In the genomic region with DNA sequence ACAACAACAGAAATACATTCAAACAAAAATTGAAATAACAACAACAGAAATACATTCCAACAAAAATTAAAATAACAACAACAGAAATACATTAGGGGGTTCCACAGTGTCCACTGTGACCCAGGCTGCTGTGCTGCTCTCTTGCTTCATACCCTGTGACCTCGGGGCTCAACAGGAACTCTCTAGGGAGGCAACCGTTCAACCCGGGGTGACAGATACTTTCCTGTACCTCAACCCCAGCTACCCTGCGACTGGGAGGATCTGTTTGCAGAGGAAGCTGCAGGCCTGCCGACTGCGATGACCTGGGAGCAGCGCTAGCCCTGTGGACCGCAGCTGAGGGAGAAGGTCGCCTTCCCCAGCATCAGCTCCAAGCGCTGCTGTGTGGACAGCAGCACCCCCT, we compare ENCODE assay signal across 19 mouse cellular contexts. TPM values are rescaled to one million over a fixed set of nuclear protein-coding genes. Genes with fewer than 3 reads are reported as not detected.
DNase-seq lines count a peak whose midpoint lies in the region; ATAC-seq and TF ChIP-seq lines count a peak whose summit lies in the region.
"Had no signal": no experiment of that assay in that cellular context is flagged by ENCODE, and none has a peak within 500 bp of the region (broad histone marks: within the 10 kb centered on the region; RNA-seq: fewer than 3 reads in every experiment).

No protein-coding gene starts in this region.

- H3K36me3 ChIP-seq in liver, embryonic 11.5 days (ENCODE audit: control insufficient read depth, insufficient read depth, low read length): no peaks in the 10 kb centered on the region
- H3K36me3 ChIP-seq in midbrain, postnatal 0 days (ENCODE audit: insufficient read depth, low read length): peaks cover 4% of the 10 kb centered on the region; the same call in 1 of the 2 replicates
- H3K36me3 ChIP-seq in midbrain, embryonic 15.5 days (replicated peaks): no peaks in the 10 kb centered on the region
- H3K36me3 ChIP-seq: embryonic facial prominence, embryonic 12.5 days; forebrain, embryonic 12.5 days; heart, embryonic 12.5 days; hindbrain, embryonic 10.5 days had no signal

- no peaks in the 10 kb centered on the region for H3K9me3 ChIP-seq in liver, embryonic 11.5 days (ENCODE audit: control insufficient read depth, low read length)
- H3K9me3 ChIP-seq in midbrain, postnatal 0 days (ENCODE audit: low read length): no peaks in the 10 kb centered on the region
- H3K9me3 ChIP-seq in midbrain, embryonic 15.5 days: no peaks in the 10 kb centered on the region
- H3K9me3 ChIP-seq: embryonic facial prominence, embryonic 12.5 days; forebrain, embryonic 12.5 days; hindbrain, embryonic 10.5 days had no signal

- DNase-seq in liver: peak; percentile 35
- no peak for DNase-seq in liver, embryonic 11.5 days (ENCODE audit: low spot score)
- DNase-seq in spleen, postnatal 10 days (ENCODE audit: low spot score in 2 of 2): no peak
- DNase-seq in midbrain, postnatal 0 days (ENCODE audit: low spot score): no peak
- DNase-seq: adrenal gland, adult 2 months; adrenal gland, postnatal 25 days; cerebellum, adult 18-20 months; cerebellum, adult 9-11 months; cerebellum, postnatal 36 days; forebrain, postnatal 0 days; gastrocnemius, postnatal 14 days had no signal

- no peak overlapping the region for H3K4me2 ChIP-seq in liver, embryonic 11.5 days
- no peak overlapping the region for H3K4me2 ChIP-seq in midbrain, postnatal 0 days (ENCODE audit: low read depth, low read length, poor library complexity, severe bottlenecking)
- H3K4me2 ChIP-seq in midbrain, embryonic 15.5 days: no peak overlapping the region
- H3K4me2 ChIP-seq: embryonic facial prominence, embryonic 12.5 days; forebrain, embryonic 12.5 days; heart, embryonic 12.5 days; hindbrain, embryonic 14.5 days had no signal

- H3K4me3 ChIP-seq in liver, embryonic 11.5 days (ENCODE audit: low read depth, low read length): no peak overlapping the region
- H3K4me3 ChIP-seq in midbrain, postnatal 0 days (ENCODE audit: low read depth, low read length): no peak overlapping the region
- H3K4me3 ChIP-seq in midbrain, embryonic 15.5 days: no peak overlapping the region
- H3K4me3 ChIP-seq: embryonic facial prominence, embryonic 12.5 days; forebrain, embryonic 12.5 days; heart, embryonic 12.5 days; hindbrain, embryonic 10.5 days had no signal

- 46% methylated on average over 10 of the region's 10 CpGs for WGBS in liver, embryonic 11.5 days
- 73% methylated on average over 10 of the region's 10 CpGs for WGBS in midbrain, postnatal 0 days
- 79% methylated on average over 10 of the region's 10 CpGs for WGBS in midbrain, embryonic 15.5 days

- H3K4me1 ChIP-seq in liver, embryonic 11.5 days (replicated peaks; ENCODE audit: control insufficient read depth, insufficient read depth, low read length): peaks cover 12% of the 10 kb centered on the region
- no peaks in the 10 kb centered on the region for H3K4me1 ChIP-seq in midbrain, postnatal 0 days (ENCODE audit: insufficient read depth, low read length)
- peaks cover 7% of the 10 kb centered on the region for H3K4me1 ChIP-seq in midbrain, embryonic 15.5 days

- ATAC-seq in liver, embryonic 11.5 days (replicated peaks; ENCODE audit: low FRiP score): no peak
- ATAC-seq in granulocyte monocyte progenitor cell, adult 5-6 weeks (replicated peaks; ENCODE audit: poor library complexity, severe bottlenecking): peak; percentile 93
- peak; percentile 33 for ATAC-seq in megakaryocyte, adult 5-6 weeks (ENCODE audit: poor library complexity, severe bottlenecking)
- no peak for ATAC-seq in midbrain, postnatal 0 days (ENCODE audit: low FRiP score)
- ATAC-seq in midbrain, embryonic 15.5 days (replicated peaks): no peak
- ATAC-seq: forebrain, postnatal 0 days had no signal

- H3K27me3 ChIP-seq in liver, embryonic 11.5 days (replicated peaks; ENCODE audit: control insufficient read depth, insufficient read depth, low read length): no peaks in the 10 kb centered on the region
- H3K27me3 ChIP-seq in midbrain, postnatal 0 days (ENCODE audit: insufficient read depth, low read length): no peaks in the 10 kb centered on the region
- H3K27me3 ChIP-seq in midbrain, embryonic 15.5 days (replicated peaks): no peaks in the 10 kb centered on the region
- H3K27me3 ChIP-seq: embryonic facial prominence, embryonic 12.5 days; forebrain, embryonic 12.5 days; heart, embryonic 12.5 days had no signal

- no peak overlapping the region for H3K9ac ChIP-seq in liver, embryonic 11.5 days (ENCODE audit: low read depth, low read length)
- no peak overlapping the region for H3K9ac ChIP-seq in midbrain, postnatal 0 days (replicated peaks; ENCODE audit: low read length, poor library complexity, severe bottlenecking)
- H3K9ac ChIP-seq in midbrain, embryonic 15.5 days: no peak overlapping the region
- H3K9ac ChIP-seq: embryonic facial prominence, embryonic 12.5 days; forebrain, embryonic 12.5 days; forebrain, postnatal 0 days; heart, embryonic 12.5 days; hindbrain, embryonic 14.5 days had no signal

- no peak overlapping the region for H3K27ac ChIP-seq in liver, embryonic 11.5 days (ENCODE audit: low read depth, low read length)
- no peak overlapping the region for H3K27ac ChIP-seq in midbrain, postnatal 0 days (ENCODE audit: low read depth, low read length)
- no peak overlapping the region for H3K27ac ChIP-seq in midbrain, embryonic 15.5 days
- H3K27ac ChIP-seq: embryonic facial prominence, embryonic 12.5 days; forebrain, embryonic 12.5 days; hindbrain, embryonic 10.5 days; hindbrain, embryonic 14.5 days had no signal

- no peak for TF ChIP-seq CTCF in midbrain, postnatal 0 days (IDR thresholded peaks at IDR 0.05)

RNA-seq across cellular contexts. Expression of gene Mical3, which starts 14.4 kb away (rescaled TPM):
- 16.6 and 20.2 TPM in 2 replicates for polyA plus RNA-seq in liver, embryonic 11.5 days (2014; fragmentation: Nextera tagmentation; extraction: Ambion mirVana)
- total RNA-seq in granulocyte monocyte progenitor cell, adult 5-6 weeks (2014; fragmentation: Nextera tagmentation): 10.7 and 11.2 TPM in 2 replicates
- total RNA-seq in granulocyte monocyte progenitor cell, adult 5-6 weeks (2017): 5.6 and 6.4 TPM in 2 replicates
- total RNA-seq in megakaryocyte, adult 5-6 weeks (2015): 4.3 and 7.7 TPM in 2 replicates
- total RNA-seq in megakaryocyte, adult 5-6 weeks (2017): 2.4 TPM in 2 replicates
- total RNA-seq in midbrain, postnatal 0 days (2014; rRNA removed): 76.4 and 83.4 TPM in 2 replicates
- polyA plus RNA-seq in midbrain, postnatal 0 days (2015; fragmentation: Nextera tagmentation; extraction: Ambion mirVana): 19.0 and 25.0 TPM in 2 replicates
- 43.1 and 50.0 TPM in 2 replicates for polyA plus RNA-seq in midbrain, embryonic 15.5 days (2015; fragmentation: Nextera tagmentation; extraction: Ambion mirVana)

Comparison
In these comparisons a context has a peak if more than half of its experiments do, and no peak if none do; other contexts are left out.
1. ATAC-seq: peak in granulocyte monocyte progenitor cell, adult 5-6 weeks (single experiment) and megakaryocyte, adult 5-6 weeks (single experiment); none in liver, embryonic 11.5 days (single experiment), midbrain, postnatal 0 days (single experiment) and midbrain, embryonic 15.5 days (single experiment).